Mouse (Mus musculus) C2C12 (cell line): ENCODE results near the gene Ocel1. TPM values are rescaled to one million over a fixed set of nuclear protein-coding genes. Genes with fewer than 3 reads are reported as not detected.

Source experiments
- H3K27me3 ChIP-seq: one replicate; pipeline ENCODE4 v1.6.1; 2011; ENCODE audit not compliant: control insufficient read depth, insufficient read depth, insufficient read length
- H3K36me3 ChIP-seq: one replicate; pipeline ENCODE4 v1.6.1; 2011; ENCODE audit not compliant: control insufficient read depth, insufficient read depth
- H3K4me3 ChIP-seq: one replicate; pipeline ENCODE4 v1.5.1; 2011; ENCODE audit warnings: mild to moderate bottlenecking, control low read depth; ENCODE audit not compliant: poor library complexity, insufficient read depth, severe bottlenecking
- H3K79me2 ChIP-seq: one replicate; pipeline ENCODE4 v1.6.1; 2011; ENCODE audit not compliant: control insufficient read depth, insufficient read depth
- H3K79me3 ChIP-seq: one replicate; pipeline ENCODE4 v1.6.1; 2011; ENCODE audit warnings: low read depth, control low read depth
- H3ac ChIP-seq: one replicate; pipeline ENCODE3; 2011; ENCODE audit warnings: low read depth; ENCODE audit not compliant: control insufficient read depth, insufficient read length
- CEBPB ChIP-seq: IDR thresholded peaks from one replicate; pipeline ENCODE4 v1.6.1; 2011; ENCODE audit warnings: low read depth, mild to moderate bottlenecking, control low read depth, moderate library complexity
- CTCF ChIP-seq: IDR thresholded peaks from one replicate; pipeline ENCODE4 v1.5.1; 2011; ENCODE audit not compliant: control insufficient read depth, insufficient read depth, insufficient read length
- FOSL1 ChIP-seq: IDR thresholded peaks from one replicate; pipeline ENCODE4 v1.8.0; 2011; ENCODE audit warnings: mild to moderate bottlenecking, low read length; ENCODE audit not compliant: poor library complexity, insufficient read depth, severe bottlenecking
- MAX ChIP-seq: IDR thresholded peaks from one replicate; pipeline ENCODE4 v1.6.1; 2011; ENCODE audit warnings: mild to moderate bottlenecking, control low read depth
- MYOD1 ChIP-seq: IDR thresholded peaks from one replicate; pipeline ENCODE4 v1.6.1; 2011; ENCODE audit warnings: low read depth; ENCODE audit not compliant: control insufficient read depth, insufficient read length
- MYOG ChIP-seq: IDR thresholded peaks from one replicate; pipeline ENCODE4 v1.6.1; 2011; ENCODE audit not compliant: control insufficient read depth, insufficient read length; ENCODE audit errors: extremely low read depth
- USF1 ChIP-seq: IDR thresholded peaks from one replicate; pipeline ENCODE4 v1.6.1; 2011; ENCODE audit warnings: low read depth, mild to moderate bottlenecking, control low read depth, moderate library complexity
- polyA plus RNA-seq: library from polyadenylated mRNA; unstranded; fragments of >200 nt; fragmentation: generic; extraction: Trizol; gene quantifications from one replicate; pipeline ENCODE4 v1.2.1, GENCODE M21; 2012; ENCODE audit warnings: missing spikeins

Gene Ocel1
- polyA plus RNA-seq, 1 experiment = 11.2 TPM

- Histone ChIP-seq H3K27me3 (no peaks in the 10 kb centered on the region), H3K79me2 (peaks cover 39% of the 10 kb centered on the region), H3K79me3 (peaks cover 17% of the 10 kb centered on the region), H3ac (peak within 1 kb of the TSS; percentile 86), H3K36me3 (peaks cover 19% of the 10 kb centered on the region), H3K4me3 (peak within 1 kb of the TSS; percentile 82)
- TF ChIP-seq MAX = no peak
These were observed 10.4 kb downstream of the Ocel1 start, which contains the start of gene Nr2f6 for GRCm38 (mm10) chr8:71381421-71381970. Nr2f6 (minus strand) TSS chr8:71381960.

GRCm38 (mm10) chr8:71381971-71382961 is 11.2 kb downstream of the Ocel1 start:
- Histone ChIP-seq H3K36me3 (peaks cover 12% of the 10 kb centered on the region), H3K27me3 (no peaks in the 10 kb centered on the region), H3K4me3 (peak overlapping the region; percentile 82), H3K79me3 (peaks cover 17% of the 10 kb centered on the region), H3ac (peak overlapping the region; percentile 67), H3K79me2 (peaks cover 39% of the 10 kb centered on the region)
- no peak for TF ChIP-seq MYOD1
- peak; percentile 24 for TF ChIP-seq MAX

- Histone ChIP-seq H3K4me3 (no peak overlapping the region), H3K27me3 (no peaks in the 10 kb centered on the region), H3K79me3 (peaks cover 15% of the 10 kb centered on the region), H3K79me2 (peaks cover 32% of the 10 kb centered on the region), H3K36me3 (peaks cover 4% of the 10 kb centered on the region), H3ac (no peak overlapping the region)
- no peak for TF ChIP-seq MAX
- no peak for TF ChIP-seq MYOD1
- TF ChIP-seq USF1 = no peak
- no peak for TF ChIP-seq CTCF
- TF ChIP-seq CEBPB = no peak
- no peak for TF ChIP-seq FOSL1
- no peak for TF ChIP-seq MYOG
These were observed 12.3 kb downstream of the Ocel1 start for GRCm38 (mm10) chr8:71383396-71383795.

GRCm38 (mm10) chr8:71383860-71384259 is 12.8 kb downstream of the Ocel1 start:
- Histone ChIP-seq H3K79me3 (peaks cover 12% of the 10 kb centered on the region), H3ac (no peak overlapping the region), H3K36me3 (peaks cover 1% of the 10 kb centered on the region), H3K4me3 (no peak overlapping the region), H3K79me2 (peaks cover 27% of the 10 kb centered on the region), H3K27me3 (no peaks in the 10 kb centered on the region)
- no peak for TF ChIP-seq MAX
- TF ChIP-seq MYOG = no peak

GRCm38 (mm10) chr8:71385212-71385835 is 14.2 kb downstream of the Ocel1 start:
- TF ChIP-seq MYOG (no peak), CTCF (no peak), MYOD1 (no peak), FOSL1 (no peak), CEBPB (no peak), USF1 (no peak), MAX (no peak)

GRCm38 (mm10) chr8:71388267-71388666 is 17.2 kb downstream of the Ocel1 start:
- Histone ChIP-seq H3K27me3 (no peaks in the 10 kb centered on the region), H3K4me3 (no peak overlapping the region), H3K36me3 (no peaks in the 10 kb centered on the region), H3ac (no peak overlapping the region), H3K79me2 (no peaks in the 10 kb centered on the region), H3K79me3 (no peaks in the 10 kb centered on the region)
- TF ChIP-seq CEBPB (no peak), MYOG (no peak), MAX (no peak), MYOD1 (no peak), CTCF (no peak), USF1 (no peak), FOSL1 (no peak)

More at GRCm38 (mm10) chr8:71385212-71385835, 14.2 kb downstream of the Ocel1 start:
- Histone ChIP-seq H3K27me3 (no peaks in the 10 kb centered on the region), H3K4me3 (no peak overlapping the region), H3K79me3 (peaks cover 6% of the 10 kb centered on the region), H3K79me2 (peaks cover 13% of the 10 kb centered on the region), H3ac (no peak overlapping the region), H3K36me3 (no peaks in the 10 kb centered on the region)
